Mouse (Mus musculus) embryonic facial prominence, embryonic 11.5 days (tissue): Measurements from ENCODE around the gene Rbfox1. TPM values are rescaled to one million over a fixed set of nuclear protein-coding genes. Genes with fewer than 3 reads are reported as not detected.
A peak's percentile ranks its signal among the peaks of the same experiment; 100 is the strongest.

Experiments used
- ATAC-seq: fragments of 200-750 bp; cut with Nextera tagmentation; replicated peaks from 2 replicates; pipeline ENCODE4 v1.8.0; 2017; ENCODE audit warnings: low read depth; ENCODE audit not compliant: insufficient number of reproducible peaks, low FRiP score, low TSS enrichment
- DNase-seq: peaks from one replicate; pipeline ENCODE4 v3.0.0-alpha.2; 2015; ENCODE audit warnings: low spot score
- H3K27ac ChIP-seq: fragments of 300-500 bp; sonication (generic); replicated peaks from 2 replicates; pipeline ENCODE4 v1.5.1; 2014; ENCODE audit warnings: mild to moderate bottlenecking, low read depth, low read length, control low read depth
- H3K27me3 ChIP-seq: fragments of 300-500 bp; sonication (generic); 2 replicates; pipeline ENCODE4 v1.6.1; 2014; ENCODE audit warnings: mild to moderate bottlenecking, low read length, moderate library complexity, mixed read lengths; ENCODE audit not compliant: control insufficient read depth, insufficient read depth
- H3K36me3 ChIP-seq: fragments of 300-500 bp; sonication (generic); replicated peaks from 2 replicates; pipeline ENCODE4 v1.6.1; 2014; ENCODE audit warnings: low read depth, mild to moderate bottlenecking, low read length, moderate library complexity, mixed read lengths; ENCODE audit not compliant: control insufficient read depth, insufficient read depth
- H3K4me1 ChIP-seq: fragments of 300-500 bp; sonication (generic); 2 replicates; pipeline ENCODE4 v1.6.1; 2014; ENCODE audit warnings: low read length, mixed read lengths; ENCODE audit not compliant: control insufficient read depth, insufficient read depth
- H3K4me2 ChIP-seq: fragments of 300-500 bp; sonication (generic); 2 replicates; pipeline ENCODE4 v1.6.1; 2014; ENCODE audit warnings: low read depth, mild to moderate bottlenecking, control low read depth, low read length, moderate library complexity
- H3K4me3 ChIP-seq: fragments of 300-500 bp; sonication (generic); 2 replicates; pipeline ENCODE4 v1.5.1; 2014; ENCODE audit warnings: low read depth, low read length, control low read depth
- H3K9ac ChIP-seq: fragments of 300-500 bp; sonication (generic); replicated peaks from 2 replicates; pipeline ENCODE4 v1.6.1; 2014; ENCODE audit warnings: mild to moderate bottlenecking, control low read depth, low read length
- H3K9me3 ChIP-seq: fragments of 300-500 bp; sonication (generic); replicated peaks from 2 replicates; pipeline ENCODE4 v1.6.1; 2016; ENCODE audit warnings: mild to moderate bottlenecking, low read length, inconsistent platforms, mixed read lengths; ENCODE audit not compliant: control insufficient read depth
- WGBS: fragments of 180-500 bp; shearing (Covaris S2); extraction: QIAGEN DNeasy Blood & Tissue Kit; methylation state at CpG from one replicate; pipeline ENCODE4 v1.1.7; 2014; 5-methylcytosine and 5-hydroxymethylcytosine counted together
- polyA plus RNA-seq: library from polyadenylated mRNA; unstranded; fragments of >200 nt; fragmentation: Nextera tagmentation; extraction: Ambion mirVana; gene quantifications from 2 replicates; pipeline ENCODE4 v1.2.1, GENCODE M21; 2014

The Rbfox1 gene
- polyA plus RNA-seq, 1 experiment from 2014 or later = 4.2 TPM

DNA sequence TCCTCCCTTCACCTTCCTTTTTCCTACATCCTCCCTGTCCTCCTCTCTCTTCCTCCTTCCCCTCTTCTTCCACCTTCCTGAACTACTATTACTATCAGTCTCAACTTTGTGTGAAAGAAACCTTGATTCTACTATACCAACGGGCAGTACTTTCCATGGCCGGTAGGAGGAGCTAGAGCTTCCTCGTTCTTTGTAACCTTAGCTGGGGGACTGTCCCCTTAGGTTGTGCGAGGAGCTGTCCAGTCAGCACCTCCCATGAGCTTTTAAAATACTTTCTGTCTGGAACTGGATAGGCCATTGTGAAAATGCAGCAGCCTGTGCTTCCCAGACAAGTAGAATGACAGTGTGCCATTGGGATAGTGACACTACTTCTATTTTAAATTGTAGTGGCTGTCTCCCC is 3.3 kb upstream of the Rbfox1 start:
- 0% methylated on average over 4 of the region's 4 CpGs for WGBS
- Histone ChIP-seq H3K36me3 (no peaks in the 10 kb centered on the region), H3K27ac (no peak overlapping the region), H3K4me3 (no peak overlapping the region), H3K9me3 (no peaks in the 10 kb centered on the region), H3K4me1 (no peaks in the 10 kb centered on the region), H3K27me3 (peaks cover 24% of the 10 kb centered on the region), H3K9ac (no peak overlapping the region), H3K4me2 (no peak overlapping the region)
- ATAC-seq = 0 out of 2 replicates have a peak, but pooled peaks have one; percentile 34
- peak; percentile 93 for DNase-seq

DNA sequence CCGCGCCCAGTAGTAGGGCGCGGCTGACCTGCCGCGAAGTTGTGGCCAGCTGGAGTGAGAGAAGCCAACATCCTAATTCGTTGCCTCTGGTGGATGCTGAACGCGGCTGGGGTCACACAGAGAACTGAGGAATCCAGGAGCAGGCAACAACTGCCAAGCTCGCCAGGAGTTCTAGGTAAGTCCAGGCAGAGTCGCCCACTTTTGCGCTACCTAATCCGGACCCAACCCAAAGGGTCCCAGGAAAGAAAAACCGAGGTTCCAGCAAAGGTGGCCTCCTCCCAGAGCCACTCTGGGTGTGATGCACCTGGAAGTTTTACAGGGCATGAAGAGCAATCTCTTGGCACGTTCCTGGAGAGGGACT is 515 bp downstream of the Rbfox1 start:
- ATAC-seq (no peak), DNase-seq (no peak)
- Histone ChIP-seq H3K27me3 (peaks cover 25% of the 10 kb centered on the region), H3K9me3 (no peaks in the 10 kb centered on the region), H3K4me3 (no peak overlapping the region), H3K36me3 (no peaks in the 10 kb centered on the region), H3K4me1 (no peaks in the 10 kb centered on the region), H3K9ac (no peak overlapping the region), H3K4me2 (peak overlapping the region; percentile 50), H3K27ac (no peak overlapping the region)
- WGBS = 6% methylated on average over 15 of the region's 15 CpGs

DNA sequence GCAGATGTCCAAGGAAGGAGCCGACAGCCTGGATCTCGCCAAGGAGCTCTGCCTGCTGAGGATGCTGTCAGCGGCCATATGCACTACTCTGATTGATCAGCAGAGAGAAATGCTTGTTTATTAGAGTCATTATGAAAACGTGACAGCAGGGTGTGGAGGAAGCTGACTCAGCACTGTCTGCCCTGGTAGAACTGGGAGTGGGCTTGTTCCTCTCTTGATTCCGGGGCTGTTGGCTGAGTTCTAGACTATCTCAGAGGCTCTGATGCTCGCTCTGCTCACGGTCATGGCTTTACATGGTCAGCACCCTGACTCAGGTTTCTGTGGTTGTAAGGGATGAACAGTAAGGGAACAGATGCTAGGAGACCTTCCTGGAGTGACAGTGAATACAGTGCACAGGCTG is 10.4 kb downstream of the Rbfox1 start:
- no peak overlapping the region for H3K4me3 ChIP-seq
- H3K27me3 ChIP-seq = no peaks in the 10 kb centered on the region
- WGBS = 75% methylated on average over 7 of the region's 7 CpGs
- no peaks in the 10 kb centered on the region for H3K4me1 ChIP-seq
- DNase-seq (no peak), ATAC-seq (no peak)
- H3K27ac ChIP-seq = no peak overlapping the region
- no peak overlapping the region for H3K9ac ChIP-seq
- H3K4me2 ChIP-seq = no peak overlapping the region
- H3K9me3 ChIP-seq = no peaks in the 10 kb centered on the region
- no peaks in the 10 kb centered on the region for H3K36me3 ChIP-seq

DNA sequence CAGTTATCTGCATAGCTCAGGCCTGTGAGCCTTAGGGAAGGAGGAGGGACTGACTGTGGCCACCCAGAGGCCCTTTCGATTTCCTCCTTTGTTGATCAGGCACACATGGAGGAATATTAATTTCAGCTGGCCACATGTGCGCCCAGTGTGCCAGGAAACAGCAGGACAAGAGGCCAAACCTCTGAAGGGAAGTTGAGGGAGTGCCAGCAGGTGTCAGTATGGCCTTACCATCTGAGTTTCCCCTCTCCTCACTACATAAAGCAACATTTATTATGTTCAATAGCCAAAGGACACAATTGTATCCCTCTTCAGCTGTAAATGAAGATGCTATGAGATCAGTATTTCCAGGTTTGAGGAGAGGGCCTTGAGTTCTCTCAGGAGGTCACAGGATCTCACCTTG is 13.2 kb downstream of the Rbfox1 start:
- peak; percentile 31 for DNase-seq
- no peaks in the 10 kb centered on the region for H3K36me3 ChIP-seq
- H3K27me3 ChIP-seq = no peaks in the 10 kb centered on the region
- no peaks in the 10 kb centered on the region for H3K9me3 ChIP-seq
- H3K4me1 ChIP-seq = no peaks in the 10 kb centered on the region
- 29% methylated on average over 2 of the region's 2 CpGs for WGBS
- no peak overlapping the region for H3K4me2 ChIP-seq
- H3K9ac ChIP-seq = no peak overlapping the region
- no peak overlapping the region for H3K4me3 ChIP-seq
- no peak overlapping the region for H3K27ac ChIP-seq
- ATAC-seq = no peak

DNA sequence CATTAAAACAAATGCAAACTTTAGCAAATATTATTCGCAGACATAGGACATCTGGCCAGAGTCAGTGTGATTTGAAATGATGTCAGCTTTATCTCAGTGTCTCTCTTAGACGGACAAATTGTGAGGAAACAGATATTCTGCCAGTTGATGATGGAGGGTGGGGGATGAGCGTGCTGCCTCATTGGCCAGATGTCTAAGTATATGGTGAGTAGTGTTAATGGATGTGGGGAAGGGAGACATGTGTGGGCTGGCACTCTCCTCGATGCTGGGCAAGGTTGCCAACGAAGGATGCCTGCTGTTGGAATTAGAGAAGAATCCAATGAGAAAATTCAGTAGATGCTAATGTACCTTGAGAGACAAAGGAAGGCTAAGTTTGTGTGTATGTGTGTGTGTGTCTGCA is 25.6 kb downstream of the Rbfox1 start:
- ATAC-seq = no peak

DNA sequence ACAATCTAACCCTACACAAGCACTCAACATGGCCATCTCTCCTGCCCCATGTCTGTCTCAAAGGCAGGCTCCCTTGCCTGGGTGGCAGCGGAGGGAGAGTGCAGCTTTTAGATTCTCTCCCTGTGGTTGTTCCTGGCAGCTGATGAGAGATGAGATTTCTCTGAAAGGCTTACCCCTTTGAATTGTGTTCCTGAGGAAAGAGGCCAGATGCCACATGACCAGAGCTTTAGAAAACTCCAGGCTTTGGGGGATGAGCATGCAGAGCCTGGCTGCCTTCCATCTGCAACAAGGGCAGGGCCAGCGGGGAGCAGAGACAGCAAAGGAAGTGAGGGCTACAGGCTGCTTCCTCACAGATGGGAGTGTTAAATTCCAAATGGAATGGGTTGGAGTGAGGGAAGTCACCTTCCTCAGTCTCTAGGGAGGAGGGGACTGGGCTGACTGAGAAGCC is 26.7 kb downstream of the Rbfox1 start:
- DNase-seq (no peak), ATAC-seq (no peak)
- Histone ChIP-seq H3K27me3 (no peaks in the 10 kb centered on the region), H3K4me1 (no peaks in the 10 kb centered on the region), H3K9ac (no peak overlapping the region), H3K9me3 (no peaks in the 10 kb centered on the region), H3K36me3 (no peaks in the 10 kb centered on the region), H3K4me2 (no peak overlapping the region), H3K27ac (no peak overlapping the region), H3K4me3 (no peak overlapping the region)
- WGBS = 38% methylated on average over 2 of the region's 2 CpGs

More for the DNA sequence above, 25.6 kb downstream of the Rbfox1 start:
- H3K27ac ChIP-seq = no peak overlapping the region
- no peak overlapping the region for H3K4me3 ChIP-seq
- no peak overlapping the region for H3K9ac ChIP-seq
- H3K9me3 ChIP-seq = no peaks in the 10 kb centered on the region
- H3K4me2 ChIP-seq = no peak overlapping the region
- 86% methylated on average over 5 of the region's 5 CpGs for WGBS
- no peak for DNase-seq
- H3K36me3 ChIP-seq = no peaks in the 10 kb centered on the region
- H3K27me3 ChIP-seq = no peaks in the 10 kb centered on the region
- H3K4me1 ChIP-seq = no peaks in the 10 kb centered on the region

DNA sequence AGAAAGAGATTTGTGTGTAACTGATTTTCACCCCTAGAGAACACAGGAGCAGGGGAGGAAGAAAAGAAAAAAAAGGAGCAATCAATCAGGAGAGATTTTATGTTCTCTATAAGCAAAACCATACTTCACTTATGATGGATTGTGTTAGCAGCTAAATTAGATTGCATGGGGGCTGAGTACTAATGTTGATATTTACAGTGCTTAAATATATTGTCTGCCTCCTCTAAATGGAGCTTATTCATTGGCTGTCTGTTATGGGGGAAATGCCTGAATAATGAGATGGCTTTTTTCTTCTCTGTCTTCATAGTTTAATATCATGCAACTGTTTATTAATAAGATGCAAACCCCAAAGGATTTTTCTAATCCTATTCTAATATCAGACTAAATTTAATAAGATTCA is 32.8 kb downstream of the Rbfox1 start:
- H3K4me1 ChIP-seq = no peaks in the 10 kb centered on the region
- DNase-seq (no peak), ATAC-seq (no peak)
- H3K27me3 ChIP-seq = no peaks in the 10 kb centered on the region
- no peak overlapping the region for H3K9ac ChIP-seq
- no peak overlapping the region for H3K27ac ChIP-seq
- no peaks in the 10 kb centered on the region for H3K36me3 ChIP-seq
- H3K4me3 ChIP-seq = no peak overlapping the region
- no peak overlapping the region for H3K4me2 ChIP-seq
- no peaks in the 10 kb centered on the region for H3K9me3 ChIP-seq

DNA sequence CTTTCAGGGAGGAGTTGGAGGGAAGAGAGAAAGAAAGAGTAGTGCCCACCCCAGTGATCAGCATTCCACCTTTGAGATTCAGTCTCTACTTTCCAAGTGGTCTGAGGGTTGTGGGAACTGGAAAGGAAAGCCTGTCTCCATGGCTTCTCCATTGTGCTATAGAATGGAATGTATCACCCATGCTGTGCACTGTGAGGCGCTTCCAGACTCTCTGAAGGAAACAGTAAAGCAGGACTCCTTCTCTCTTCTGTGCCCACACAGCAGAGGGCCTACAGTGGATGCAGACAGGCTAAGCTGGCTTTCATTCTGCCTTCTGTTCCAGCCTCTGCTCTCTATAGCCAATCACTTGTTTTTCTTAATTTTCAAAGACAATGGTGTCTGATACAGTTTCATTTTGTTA is 41.8 kb downstream of the Rbfox1 start:
- H3K4me2 ChIP-seq = no peak overlapping the region
- H3K27ac ChIP-seq = no peak overlapping the region
- no peak for DNase-seq
- H3K4me1 ChIP-seq = no peaks in the 10 kb centered on the region
- no peaks in the 10 kb centered on the region for H3K9me3 ChIP-seq
- H3K27me3 ChIP-seq = no peaks in the 10 kb centered on the region
- no peak overlapping the region for H3K9ac ChIP-seq
- WGBS = 15% methylated on average over 1 of the region's 1 CpGs
- no peak overlapping the region for H3K4me3 ChIP-seq
- no peaks in the 10 kb centered on the region for H3K36me3 ChIP-seq
- no peak for ATAC-seq
